Mouse (Mus musculus): Measurements from ENCODE around the gene Hnrnpab.

The Hnrnpab gene

GRCm38 (mm10) chr11:51555066-51555465 lies 51.6 kb downstream of the Hnrnpab start:
- DNase-seq: no peak

DNA sequence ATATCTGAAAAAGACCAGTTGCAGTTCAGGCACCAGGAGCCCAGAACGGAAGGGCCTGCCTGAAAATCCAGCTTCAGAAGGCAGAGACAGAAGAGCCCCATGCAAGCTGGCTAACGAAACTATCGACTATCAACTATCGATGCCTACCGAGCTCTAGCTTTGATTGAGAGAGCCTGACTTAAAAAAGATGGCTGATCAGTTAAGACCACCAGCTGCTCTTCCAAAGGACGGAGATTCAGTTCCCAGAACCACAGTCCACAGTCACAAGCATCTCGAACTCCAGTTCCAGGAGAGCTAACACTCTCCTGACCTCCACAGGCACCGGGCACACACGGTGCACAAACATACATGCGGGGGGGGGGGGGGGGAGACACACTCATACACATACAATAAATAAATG lies 52.1 kb downstream of the Hnrnpab start:
- DNase-seq: no peak

- DNase-seq: no peak
Observed at GRCm38 (mm10) chr11:51552091-51552490, 54.6 kb downstream of the Hnrnpab start.

- DNase-seq: no peak
Observed at GRCm38 (mm10) chr11:51551253-51551652, 55.4 kb downstream of the Hnrnpab start.
